Mouse (Mus musculus): Measurements from ENCODE around the gene Porcn. TPM values are rescaled to one million over a fixed set of nuclear protein-coding genes. Genes with fewer than 3 reads are reported as not detected.
A peak's percentile ranks its signal among the peaks of the same experiment; 100 is the strongest.

Porcn gene
- polyA plus RNA-seq, 1 experiment from 2014 or later: 13.8 TPM

- peaks cover 9% of the 10 kb centered on the region for H3K27me3 ChIP-seq
- in situ Hi-C loops (cut with MboI; ENCODE audit: low pct_unique_long_range_greater_than_20kb): no loop called here
- ChIA-PET POLR2A (interaction anchor here (1.4 kb wide), 1 partner anchor 46 kb away, joined by 3 read pairs; no protein-coding TSS in a partner anchor), CTCF (interaction anchor here (1.2 to 1.4 kb wide), 2 partner anchors 12 to 81 kb away, joined by 3 read pairs; no protein-coding TSS in a partner anchor)
- no peak for TF ChIP-seq CTCF (IDR thresholded peaks at IDR 0.05)
- ATAC-seq (no peak), DNase-seq (ENCODE audit: low read depth, low spot score) (no peak)
These were observed 421 bp upstream of the Porcn start for GRCm38 (mm10) chrX:8206694-8207197.

DNA sequence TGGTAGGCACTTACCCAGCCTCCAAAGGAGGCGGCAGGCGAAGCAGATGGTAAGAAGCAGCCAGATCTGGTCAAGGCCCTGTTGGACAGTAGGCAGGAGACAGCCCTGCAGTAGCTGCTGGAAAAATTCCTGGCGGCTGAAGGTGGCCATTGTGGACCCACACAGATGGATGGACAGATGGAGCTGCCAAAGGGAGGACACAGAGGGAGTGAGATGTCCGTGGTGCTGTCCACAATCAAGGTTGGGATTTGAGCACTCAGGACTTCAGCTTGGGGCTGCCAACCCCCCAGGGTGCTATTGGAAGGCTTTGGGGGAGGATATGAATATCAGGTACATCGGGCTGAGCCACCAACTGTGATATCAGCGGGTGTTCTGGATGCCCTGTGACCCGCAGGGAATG is 774 bp downstream of the Porcn start:
- H3K27me3 ChIP-seq: peaks cover 9% of the 10 kb centered on the region
- in situ Hi-C loops (cut with MboI; ENCODE audit: low pct_unique_long_range_greater_than_20kb): no loop called here
- ChIA-PET POLR2A (interaction anchor here (1.4 kb wide), 1 partner anchor 47 kb away, joined by 3 read pairs; no protein-coding TSS in a partner anchor), CTCF (interaction anchor here (0.7 to 1.2 kb wide), 2 partner anchors 11 to 17 kb away, joined by 3 read pairs; no protein-coding TSS in a partner anchor)
- TF ChIP-seq CTCF (IDR thresholded peaks at IDR 0.05): no peak
- ATAC-seq: no peak
- DNase-seq (ENCODE audit: low read depth, low spot score): no peak

- ChIA-PET CTCF (no interaction called here), POLR2A (no interaction called here)
- TF ChIP-seq CTCF (IDR thresholded peaks at IDR 0.05): no peak
- in situ Hi-C loops (cut with MboI; ENCODE audit: low pct_unique_long_range_greater_than_20kb): no loop called here
- DNase-seq (ENCODE audit: low read depth, low spot score): no peak
- no peak for ATAC-seq
- peaks cover 9% of the 10 kb centered on the region for H3K27me3 ChIP-seq
These were observed 1.2 kb downstream of the Porcn start for GRCm38 (mm10) chrX:8205088-8205487.

- DNase-seq (ENCODE audit: low read depth, low spot score): no peak
- POLR2A ChIA-PET: no interaction called here
- no peak for TF ChIP-seq CTCF (IDR thresholded peaks at IDR 0.05)
- ATAC-seq: no peak
- CTCF ChIA-PET: no interaction called here
- H3K27me3 ChIP-seq: peaks cover 9% of the 10 kb centered on the region
- in situ Hi-C loops (cut with MboI; ENCODE audit: low pct_unique_long_range_greater_than_20kb): no loop called here
These were observed 2.2 kb downstream of the Porcn start for GRCm38 (mm10) chrX:8204076-8204475.

DNA sequence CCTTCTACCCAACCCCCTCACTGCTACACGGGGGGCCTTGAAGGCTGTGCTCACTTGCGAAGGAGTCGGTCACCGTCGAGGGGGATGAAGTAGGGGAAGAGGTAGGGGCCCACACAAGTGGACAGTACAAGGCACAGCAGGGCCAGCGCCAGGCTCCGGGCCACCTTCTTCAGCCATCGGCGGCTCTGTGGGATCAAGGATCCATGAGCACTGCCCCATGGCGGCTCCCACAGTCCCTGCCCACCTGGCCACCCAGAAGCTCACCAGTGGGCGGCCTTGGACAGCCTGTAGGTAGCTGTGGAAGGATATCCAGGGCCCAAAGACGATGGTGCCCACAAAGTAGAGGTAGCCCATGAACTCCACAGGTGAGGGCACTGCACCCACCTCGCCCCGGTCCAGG is 3.2 kb downstream of the Porcn start:
- POLR2A ChIA-PET: no interaction called here
- CTCF ChIA-PET: no interaction called here

GRCm38 (mm10) chrX:8193419-8193723 is 13.0 kb downstream of the Porcn start, which contains the start of gene Ebp:
Ebp (minus strand) TSS chrX:8193512.
- DNase-seq (ENCODE audit: low read depth, low spot score): no peak
- no peaks in the 10 kb centered on the region for H3K27me3 ChIP-seq
- no peak for TF ChIP-seq CTCF (IDR thresholded peaks at IDR 0.05)
- POLR2A ChIA-PET: no interaction called here
- in situ Hi-C loops (cut with MboI; ENCODE audit: low pct_unique_long_range_greater_than_20kb): loop anchor here (5.0 kb wide), 1 partner anchor 59 kb away; the partner anchor contains the start of gene Ftsj1
- no peak for ATAC-seq
- CTCF ChIA-PET: no interaction called here

More for the DNA sequence above, 3.2 kb downstream of the Porcn start:
- in situ Hi-C loops (cut with MboI; ENCODE audit: low pct_unique_long_range_greater_than_20kb): no loop called here
- no peak for ATAC-seq
- peaks cover 9% of the 10 kb centered on the region for H3K27me3 ChIP-seq
- no peak for DNase-seq (ENCODE audit: low read depth, low spot score)
- TF ChIP-seq CTCF (IDR thresholded peaks at IDR 0.05): no peak

DNA sequence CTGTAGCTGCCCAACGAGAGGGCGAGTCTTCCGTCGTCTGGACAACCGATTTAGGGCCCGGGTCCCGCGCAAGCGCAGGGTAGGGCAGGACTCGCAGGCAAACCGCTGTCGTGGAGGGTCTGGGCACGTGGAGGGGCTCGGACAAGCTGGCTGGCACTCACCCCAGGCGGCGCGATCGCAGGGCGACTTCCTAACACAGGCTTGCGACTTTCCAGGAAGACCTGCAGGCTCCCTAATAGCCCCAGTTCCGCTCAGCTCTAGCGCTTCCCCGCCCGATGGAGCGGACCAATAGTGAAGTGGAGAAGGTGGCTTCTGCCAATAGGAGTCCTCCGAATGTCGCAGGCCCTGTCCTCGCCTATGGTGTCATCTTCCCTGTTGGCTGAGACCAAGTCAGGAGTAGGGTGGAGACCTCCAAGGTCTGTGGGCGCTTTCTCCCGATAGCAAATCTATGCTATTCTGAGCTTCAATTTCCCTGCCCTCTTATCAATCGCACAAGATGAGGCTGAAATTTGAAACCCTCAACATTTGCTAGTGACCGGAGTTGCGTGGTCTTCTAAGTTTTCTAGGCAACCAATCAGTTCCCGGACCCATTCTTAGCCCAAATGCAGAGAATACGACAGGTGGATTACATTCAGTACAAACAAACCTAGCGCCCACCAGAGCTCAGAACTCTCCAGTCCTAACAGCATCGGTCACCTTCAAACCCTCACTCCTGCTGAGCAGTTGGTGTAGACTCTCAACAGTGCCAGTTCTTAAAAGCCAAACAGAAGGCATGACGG is 13.5 kb downstream of the Porcn start:
- in situ Hi-C loops (cut with MboI; ENCODE audit: low pct_unique_long_range_greater_than_20kb): loop anchor here (5.0 kb wide), 1 partner anchor 59 kb away; the partner anchor contains the start of gene Ftsj1
- TF ChIP-seq CTCF (IDR thresholded peaks at IDR 0.05): no peak
- peak; percentile 17 for DNase-seq (ENCODE audit: low read depth, low spot score)
- ChIA-PET POLR2A (interaction anchor here (1.1 kb wide), 1 partner anchor 48 kb away, joined by 5 read pairs; no protein-coding TSS in a partner anchor), CTCF (interaction anchor here (0.9 to 1.1 kb wide), 2 partner anchors 18 to 61 kb away, joined by 3 to 4 read pairs; no protein-coding TSS in a partner anchor)
- no peaks in the 10 kb centered on the region for H3K27me3 ChIP-seq
- peak; percentile 100 for ATAC-seq

GRCm38 (mm10) chrX:8192126-8192639 is 14.1 kb downstream of the Porcn start:
- POLR2A ChIA-PET: interaction anchor here (1.1 kb wide), 1 partner anchor 48 kb away, joined by 5 read pairs; no protein-coding TSS in a partner anchor
- CTCF ChIA-PET: interaction anchor here (0.9 to 1.1 kb wide), 2 partner anchors 17 to 62 kb away, joined by 3 to 4 read pairs; no protein-coding TSS in a partner anchor
- TF ChIP-seq CTCF (IDR thresholded peaks at IDR 0.05): no peak
- no peak for ATAC-seq
- no peaks in the 10 kb centered on the region for H3K27me3 ChIP-seq
- DNase-seq (ENCODE audit: low read depth, low spot score): no peak
- in situ Hi-C loops (cut with MboI; ENCODE audit: low pct_unique_long_range_greater_than_20kb): loop anchor here (5.0 kb wide), 1 partner anchor 60 kb away; the partner anchor contains the start of gene Ftsj1

GRCm38 (mm10) chrX:8182871-8183540 is 23.3 kb downstream of the Porcn start:
- H3K27me3 ChIP-seq: no peaks in the 10 kb centered on the region
- ChIA-PET CTCF (no interaction called here), POLR2A (no interaction called here)
- no peak for TF ChIP-seq CTCF (IDR thresholded peaks at IDR 0.05)
- ATAC-seq (no peak), DNase-seq (ENCODE audit: low read depth, low spot score) (no peak)
- in situ Hi-C loops (cut with MboI; ENCODE audit: low pct_unique_long_range_greater_than_20kb): no loop called here

DNA sequence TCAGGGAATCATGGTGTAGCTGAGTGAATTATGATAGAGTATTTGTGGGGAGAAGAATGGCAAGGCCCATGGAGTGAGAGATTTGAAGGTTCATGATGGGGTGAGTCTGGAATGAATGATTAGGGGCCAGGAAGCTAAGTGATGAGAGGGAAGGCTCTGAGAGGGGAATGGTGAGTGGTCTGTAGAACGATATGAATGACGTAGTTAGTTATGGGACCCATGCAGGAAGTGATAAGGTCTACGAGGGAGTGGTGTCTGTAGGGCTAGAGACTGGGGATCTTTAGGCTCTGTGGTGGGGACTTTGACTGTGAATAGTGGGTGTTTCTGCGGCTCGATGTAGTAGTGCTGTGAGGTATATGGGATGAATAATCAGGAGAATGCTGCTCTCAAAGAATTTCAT is 26.7 kb downstream of the Porcn start:
- ChIA-PET CTCF (interaction anchor here (1.3 kb wide), 1 partner anchor 75 kb away, joined by 4 read pairs; no protein-coding TSS in a partner anchor), POLR2A (no interaction called here)
- H3K27me3 ChIP-seq: peaks cover 5% of the 10 kb centered on the region
- DNase-seq (ENCODE audit: low read depth, low spot score) (no peak), ATAC-seq (no peak)
- in situ Hi-C loops (cut with MboI; ENCODE audit: low pct_unique_long_range_greater_than_20kb): no loop called here
- no peak for TF ChIP-seq CTCF (IDR thresholded peaks at IDR 0.05)
